Mouse (Mus musculus): Measurements from ENCODE around the gene Mtr. TPM values are rescaled to one million over a fixed set of nuclear protein-coding genes. Genes with fewer than 3 reads are reported as not detected.

Gene Mtr
- total RNA-seq, 2 experiments from 2014 or later: 17.4 to 19.0 TPM

- intact Hi-C loops (cut with DNase I): loop anchor here (5.0 kb wide), 1 partner anchor 511 kb away; no protein-coding TSS in a partner anchor
Observed at GRCm38 (mm10) chr13:12272953-12273352, 15.0 kb upstream of the Mtr start.

GRCm38 (mm10) chr13:12267971-12268370 is 10.1 kb upstream of the Mtr start:
- intact Hi-C loops (cut with DNase I): loop anchor here (2.0 kb wide), 1 partner anchor 59 kb away; no protein-coding TSS in a partner anchor
- DNase-seq (ENCODE audit: extremely low spot score in 1 of 2, low spot score in 2 of 2): no peak
- no peak for TF ChIP-seq CTCF (IDR thresholded peaks at IDR 0.05)

More at GRCm38 (mm10) chr13:12272953-12273352, 15.0 kb upstream of the Mtr start:
- H3K4me3 ChIP-seq: no peak overlapping the region
- DNase-seq (ENCODE audit: extremely low spot score in 1 of 2, low spot score in 2 of 2): peak; percentile 29 to 31
- peak; percentile 85 for TF ChIP-seq CTCF (IDR thresholded peaks at IDR 0.05)
- no peak overlapping the region for H3K27ac ChIP-seq

GRCm38 (mm10) chr13:12267097-12267496 is 9.2 kb upstream of the Mtr start:
- TF ChIP-seq CTCF (IDR thresholded peaks at IDR 0.05): peak; percentile 35
- intact Hi-C loops (cut with DNase I): loop anchor here (2.0 kb wide), 1 partner anchor 58 kb away; no protein-coding TSS in a partner anchor
- DNase-seq (ENCODE audit: extremely low spot score in 1 of 2, low spot score in 2 of 2): no peak
- Histone ChIP-seq H3K4me3 (no peak overlapping the region), H3K27ac (no peak overlapping the region)

More at GRCm38 (mm10) chr13:12267971-12268370, 10.1 kb upstream of the Mtr start:
- H3K4me3 ChIP-seq: no peak overlapping the region
- H3K27ac ChIP-seq: no peak overlapping the region

GRCm38 (mm10) chr13:12263996-12264395 is 6.1 kb upstream of the Mtr start:
- Histone ChIP-seq H3K27ac (no peak overlapping the region), H3K4me3 (no peak overlapping the region)
- DNase-seq (ENCODE audit: extremely low spot score in 1 of 2, low spot score in 2 of 2): no peak
- no peak for TF ChIP-seq CTCF (IDR thresholded peaks at IDR 0.05)
- intact Hi-C loops (cut with DNase I): no loop called here

- DNase-seq (ENCODE audit: extremely low spot score in 1 of 2, low spot score in 2 of 2): no peak
- TF ChIP-seq CTCF (IDR thresholded peaks at IDR 0.05): peak; percentile 32
- Histone ChIP-seq H3K4me3 (no peak overlapping the region), H3K27ac (no peak overlapping the region)
- intact Hi-C loops (cut with DNase I): no loop called here
Observed at GRCm38 (mm10) chr13:12261505-12261904, 3.6 kb upstream of the Mtr start.

GRCm38 (mm10) chr13:12256871-12257390 is 982 bp downstream of the Mtr start:
- no peak for DNase-seq (ENCODE audit: extremely low spot score in 1 of 2, low spot score in 2 of 2)
- peak overlapping the region; percentile 94 for H3K4me3 ChIP-seq
- no peak for TF ChIP-seq CTCF (IDR thresholded peaks at IDR 0.05)
- intact Hi-C loops (cut with DNase I): loop anchor here (5.0 kb wide), 1 partner anchor 150 kb away; the partner anchor contains the start of gene Ryr2
- no peak overlapping the region for H3K27ac ChIP-seq

GRCm38 (mm10) chr13:12255911-12256705 is 1.8 kb downstream of the Mtr start:
- intact Hi-C loops (cut with DNase I): loop anchor here (5.0 kb wide), 1 partner anchor 149 kb away; the partner anchor contains the start of gene Ryr2
- no peak for TF ChIP-seq CTCF (IDR thresholded peaks at IDR 0.05)
- H3K4me3 ChIP-seq: no peak overlapping the region
- no peak for DNase-seq (ENCODE audit: extremely low spot score in 1 of 2, low spot score in 2 of 2)
- no peak overlapping the region for H3K27ac ChIP-seq

GRCm38 (mm10) chr13:12250496-12250895 is 7.4 kb downstream of the Mtr start:
- Histone ChIP-seq H3K27ac (no peak overlapping the region), H3K4me3 (no peak overlapping the region)
- no peak for TF ChIP-seq CTCF (IDR thresholded peaks at IDR 0.05)
- DNase-seq (ENCODE audit: extremely low spot score in 1 of 2, low spot score in 2 of 2): no peak
- intact Hi-C loops (cut with DNase I): no loop called here

GRCm38 (mm10) chr13:12249195-12249898 is 8.6 kb downstream of the Mtr start:
- intact Hi-C loops (cut with DNase I): no loop called here
- DNase-seq (ENCODE audit: extremely low spot score in 1 of 2, low spot score in 2 of 2): no peak
- TF ChIP-seq CTCF (IDR thresholded peaks at IDR 0.05): no peak
- no peak overlapping the region for H3K27ac ChIP-seq
- H3K4me3 ChIP-seq: no peak overlapping the region

- no peak overlapping the region for H3K4me3 ChIP-seq
- no peak for DNase-seq (ENCODE audit: extremely low spot score in 1 of 2, low spot score in 2 of 2)
- H3K27ac ChIP-seq: no peak overlapping the region
- TF ChIP-seq CTCF (IDR thresholded peaks at IDR 0.05): no peak
- intact Hi-C loops (cut with DNase I): no loop called here
Observed at GRCm38 (mm10) chr13:12245938-12246337, 12.0 kb downstream of the Mtr start.

- no peak overlapping the region for H3K4me3 ChIP-seq
- no peak for TF ChIP-seq CTCF (IDR thresholded peaks at IDR 0.05)
- DNase-seq (ENCODE audit: extremely low spot score in 1 of 2, low spot score in 2 of 2): no peak
- intact Hi-C loops (cut with DNase I): no loop called here
- H3K27ac ChIP-seq: no peak overlapping the region
Observed at GRCm38 (mm10) chr13:12243991-12244390, 13.9 kb downstream of the Mtr start.

- no peak overlapping the region for H3K4me3 ChIP-seq
- no peak overlapping the region for H3K27ac ChIP-seq
- TF ChIP-seq CTCF (IDR thresholded peaks at IDR 0.05): no peak
- DNase-seq (ENCODE audit: extremely low spot score in 1 of 2, low spot score in 2 of 2): no peak
- intact Hi-C loops (cut with DNase I): no loop called here
Observed at GRCm38 (mm10) chr13:12232141-12232540, 25.8 kb downstream of the Mtr start.

Measured in left cerebral cortex, adult 2 months (tissue).